Mouse (Mus musculus) lung, postnatal 0 days (tissue): Measurements from ENCODE around the gene Nol4l. TPM values are rescaled to one million over a fixed set of nuclear protein-coding genes. Genes with fewer than 3 reads are reported as not detected.

Experiments used
- ATAC-seq: fragments of 200-750 bp; cut with Nextera tagmentation; 2 replicates; pipeline ENCODE4 v1.8.0; 2017; ENCODE audit warnings: moderate library complexity
- DNase-seq: peaks from one replicate; pipeline ENCODE4 v3.0.0-alpha.2; 2016; ENCODE audit warnings: low spot score
- H3K27ac ChIP-seq: fragments of 300-500 bp; sonication (generic); 2 replicates; pipeline ENCODE4 v1.5.1; 2014; ENCODE audit warnings: antibody characterized with exemption, mild to moderate bottlenecking, low read length, mixed read lengths
- H3K27me3 ChIP-seq: fragments of 300-500 bp; sonication (generic); replicated peaks from 2 replicates; pipeline ENCODE4 v1.6.1; 2014; ENCODE audit warnings: low read length, mixed read lengths; ENCODE audit not compliant: insufficient read depth
- H3K36me3 ChIP-seq: fragments of 300-500 bp; sonication (generic); 2 replicates; pipeline ENCODE4 v1.6.1; 2014; ENCODE audit warnings: low read length, mixed read lengths; ENCODE audit not compliant: insufficient read depth
- H3K4me1 ChIP-seq: fragments of 300-500 bp; sonication (generic); 2 replicates; pipeline ENCODE4 v1.6.1; 2014; ENCODE audit warnings: antibody characterized with exemption, low read depth, low read length, mixed read lengths; ENCODE audit not compliant: insufficient read depth
- H3K4me2 ChIP-seq: fragments of 300-500 bp; sonication (generic); replicated peaks from 2 replicates; pipeline ENCODE4 v1.6.1; 2014; ENCODE audit warnings: low read depth, mild to moderate bottlenecking, low read length, moderate library complexity, mixed read lengths
- H3K4me3 ChIP-seq: fragments of 300-500 bp; sonication (generic); 2 replicates; pipeline ENCODE4 v1.5.1; 2014; ENCODE audit warnings: low read depth, low read length
- H3K9ac ChIP-seq: fragments of 300-500 bp; sonication (generic); replicated peaks from 2 replicates; pipeline ENCODE4 v1.6.1; 2014; ENCODE audit warnings: low read depth, mild to moderate bottlenecking
- H3K9me3 ChIP-seq: fragments of 300-500 bp; sonication (generic); 2 replicates; pipeline ENCODE4 v1.6.1; 2016; ENCODE audit warnings: low read length, mixed read lengths
- CTCF ChIP-seq: IDR thresholded peaks from 2 replicates; pipeline ENCODE4 v1.5.1; 2016; ENCODE audit warnings: antibody characterized with exemption, mild to moderate bottlenecking
- EP300 ChIP-seq: IDR thresholded peaks from 2 replicates; pipeline ENCODE4 v1.6.1; 2016; ENCODE audit warnings: antibody characterized with exemption, mild to moderate bottlenecking, control low read depth
- WGBS: fragments of 180-500 bp; shearing (Covaris S2); extraction: QIAGEN DNeasy Blood & Tissue Kit; methylation state at CpG from one replicate; pipeline ENCODE4 v1.1.7; 2014; 5-methylcytosine and 5-hydroxymethylcytosine counted together
- polyA plus RNA-seq: library from polyadenylated mRNA; unstranded; fragments of >200 nt; fragmentation: Nextera tagmentation; extraction: Ambion mirVana; gene quantifications from 2 replicates; pipeline ENCODE4 v1.2.1, GENCODE M21; 2015

The Nol4l gene
- polyA plus RNA-seq, 1 experiment from 2014 or later = 8.3 TPM

DNA sequence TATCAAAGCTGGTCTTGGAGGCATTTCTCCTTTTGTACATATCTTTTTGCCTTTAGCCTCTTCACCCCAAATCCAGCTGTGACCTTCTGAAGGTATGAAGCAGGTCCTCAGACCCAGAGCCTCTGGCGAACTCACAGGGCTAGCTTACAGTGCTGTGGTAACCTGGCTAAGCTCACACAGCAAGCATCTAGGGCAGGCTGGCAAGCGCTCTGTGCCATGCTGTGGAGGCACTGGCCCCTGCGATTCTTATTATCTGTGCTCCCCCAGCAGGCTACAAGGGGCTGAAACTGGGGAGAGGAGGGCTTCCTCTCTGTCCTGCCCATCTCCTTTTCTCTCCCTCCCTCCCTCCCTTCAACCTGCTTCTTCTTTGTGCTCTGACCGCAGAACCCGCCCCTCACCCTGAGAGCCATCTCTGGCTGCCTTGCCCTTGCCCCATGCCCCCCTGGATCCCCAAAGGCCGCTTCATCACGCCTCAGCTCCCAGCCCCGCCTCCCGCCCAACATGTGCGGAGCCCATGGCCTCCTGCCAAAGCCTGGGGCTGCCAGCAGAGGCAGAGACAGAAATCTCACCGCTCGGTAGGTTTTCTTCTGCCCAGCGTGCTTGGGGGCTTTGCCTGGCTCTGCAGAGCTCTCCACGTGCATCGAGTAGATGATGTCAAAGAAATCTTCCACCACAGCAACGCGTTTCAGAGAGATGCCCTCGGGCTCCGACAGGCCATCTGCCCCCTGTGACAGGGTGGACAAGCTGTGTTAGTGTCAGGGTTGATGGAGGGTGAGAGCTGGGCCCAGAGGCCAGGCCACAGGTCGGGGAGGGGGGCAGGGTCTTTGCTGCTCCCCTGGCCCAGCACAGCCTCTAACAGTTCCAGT, 46.4 kb downstream of the Nol4l start:
- Histone ChIP-seq H3K4me3 (no peak overlapping the region), H3K4me1 (peaks cover 5% of the 10 kb centered on the region), H3K27ac (no peak overlapping the region), H3K4me2 (no peak overlapping the region), H3K9me3 (no peaks in the 10 kb centered on the region), H3K27me3 (no peaks in the 10 kb centered on the region), H3K36me3 (no peaks in the 10 kb centered on the region), H3K9ac (no peak overlapping the region)
- DNase-seq (peak; percentile 32), ATAC-seq (no peak)
- TF ChIP-seq CTCF (no peak), EP300 (no peak)
- WGBS = 14% methylated on average over 20 of the region's 20 CpGs

DNA sequence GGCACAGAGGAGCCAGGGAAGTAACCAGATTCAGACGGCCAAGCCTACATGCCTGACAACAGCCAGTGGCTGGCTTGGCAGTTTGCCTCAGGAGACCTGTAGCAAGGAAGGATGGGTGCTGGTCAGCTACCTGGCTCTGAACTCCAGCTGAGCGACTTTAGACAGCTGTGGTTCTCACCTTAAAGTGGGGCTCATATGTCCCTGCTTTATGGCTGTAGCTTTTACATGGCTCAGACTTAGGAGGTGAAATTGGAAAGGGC, 48.0 kb downstream of the Nol4l start:
- DNase-seq = no peak
- Histone ChIP-seq H3K9ac (no peak overlapping the region), H3K27me3 (no peaks in the 10 kb centered on the region)

DNA sequence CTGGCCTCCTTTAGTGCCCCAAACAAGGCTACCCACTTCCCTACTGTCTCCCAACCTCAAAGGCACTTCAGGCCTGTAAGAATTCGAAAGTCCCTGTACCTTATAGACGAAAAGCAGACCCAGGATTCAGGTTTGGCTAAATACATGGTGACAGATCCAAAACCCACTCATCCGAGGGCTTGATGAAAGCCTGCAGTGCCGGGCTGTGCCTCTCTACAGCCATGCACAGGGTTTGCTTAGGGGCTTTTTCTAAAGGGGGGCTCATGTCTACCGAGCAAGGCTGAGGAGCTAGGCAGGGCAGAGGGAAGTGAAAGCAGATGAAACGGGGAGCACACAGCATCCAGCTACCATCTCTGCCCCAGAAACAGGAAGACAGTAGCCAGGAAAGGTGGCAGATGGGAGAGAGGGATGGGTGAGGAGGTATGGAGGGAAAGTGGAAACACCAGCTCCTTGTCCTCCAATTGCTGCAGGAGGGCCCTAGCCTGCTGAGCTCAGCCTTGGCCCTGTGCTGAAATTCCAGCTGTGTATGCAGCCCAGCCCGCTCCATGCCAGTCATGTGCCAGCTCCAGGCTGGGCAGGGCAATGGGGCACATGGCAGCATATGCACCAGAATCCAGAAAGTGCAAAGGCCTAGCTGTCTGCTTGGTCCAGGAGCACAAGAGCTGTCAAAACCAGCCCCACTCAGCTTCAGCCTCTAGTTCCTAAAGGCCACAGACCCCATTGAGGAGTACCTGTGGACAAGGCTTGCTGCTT, 48.5 kb downstream of the Nol4l start:
- ATAC-seq (no peak), DNase-seq (no peak)
- no peak overlapping the region for H3K4me2 ChIP-seq
- H3K9me3 ChIP-seq = no peaks in the 10 kb centered on the region
- 73% methylated on average over 7 of the region's 7 CpGs for WGBS
- no peaks in the 10 kb centered on the region for H3K36me3 ChIP-seq
- H3K4me3 ChIP-seq = no peak overlapping the region
- no peaks in the 10 kb centered on the region for H3K27me3 ChIP-seq
- no peak overlapping the region for H3K9ac ChIP-seq
- no peak for TF ChIP-seq EP300
- no peak for TF ChIP-seq CTCF
- peaks cover 5% of the 10 kb centered on the region for H3K4me1 ChIP-seq
- no peak overlapping the region for H3K27ac ChIP-seq

More for the DNA sequence above, 48.0 kb downstream of the Nol4l start:
- TF ChIP-seq EP300 (no peak), CTCF (no peak)
- Histone ChIP-seq H3K4me1 (peaks cover 5% of the 10 kb centered on the region), H3K4me2 (no peak overlapping the region), H3K9me3 (no peaks in the 10 kb centered on the region), H3K27ac (no peak overlapping the region), H3K36me3 (no peaks in the 10 kb centered on the region), H3K4me3 (no peak overlapping the region)
- ATAC-seq = no peak
- 66% methylated on average over 2 of the region's 2 CpGs for WGBS

- H3K9me3 ChIP-seq = no peaks in the 10 kb centered on the region
- H3K4me1 ChIP-seq = peaks cover 5% of the 10 kb centered on the region
- H3K27ac ChIP-seq = no peak overlapping the region
- no peak overlapping the region for H3K4me2 ChIP-seq
- H3K4me3 ChIP-seq = no peak overlapping the region
- H3K36me3 ChIP-seq = no peaks in the 10 kb centered on the region
- H3K9ac ChIP-seq = no peak overlapping the region; the same call in 1 of the 2 replicates
- H3K27me3 ChIP-seq = no peaks in the 10 kb centered on the region
- TF ChIP-seq EP300 (no peak), CTCF (no peak)
- 84% methylated on average over 1 of the region's 1 CpGs for WGBS
- no peak for ATAC-seq
- no peak for DNase-seq
Observed at GRCm38 (mm10) chr2:153479486-153479885, 50.3 kb downstream of the Nol4l start.

- peak; percentile 82 for DNase-seq
- peaks cover 3% of the 10 kb centered on the region for H3K4me1 ChIP-seq
Observed at GRCm38 (mm10) chr2:153478583-153478982, 51.2 kb downstream of the Nol4l start.

More at GRCm38 (mm10) chr2:153478583-153478982, 51.2 kb downstream of the Nol4l start:
- Histone ChIP-seq H3K36me3 (no peaks in the 10 kb centered on the region), H3K9me3 (no peaks in the 10 kb centered on the region), H3K9ac (no peak overlapping the region), H3K27ac (no peak overlapping the region), H3K4me2 (no peak overlapping the region), H3K4me3 (no peak overlapping the region), H3K27me3 (no peaks in the 10 kb centered on the region)
- peak; percentile 84 for ATAC-seq
- 4% methylated on average over 4 of the region's 4 CpGs for WGBS
- TF ChIP-seq EP300 = no peak
- TF ChIP-seq CTCF = peak; percentile 96
